Mouse (Mus musculus) heart, embryonic 12.5 days (tissue): ENCODE results near the gene Kif14. TPM values are rescaled to one million over a fixed set of nuclear protein-coding genes. Genes with fewer than 3 reads are reported as not detected.

Experiments
- ATAC-seq: fragments of 200-750 bp; cut with Nextera tagmentation; 2 replicates; pipeline ENCODE4 v1.8.0; 2017; ENCODE audit warnings: moderate TSS enrichment, moderate library complexity; ENCODE audit not compliant: insufficient number of reproducible peaks, low FRiP score
- H3K27ac ChIP-seq: fragments of 300-500 bp; sonication (generic); 2 replicates; pipeline ENCODE4 v1.5.1; 2016; ENCODE audit warnings: mild to moderate bottlenecking, moderate library complexity; ENCODE audit not compliant: poor library complexity, severe bottlenecking
- H3K27me3 ChIP-seq: fragments of 300-500 bp; sonication (generic); replicated peaks from 2 replicates; pipeline ENCODE4 v1.6.1; 2016; ENCODE audit warnings: mild to moderate bottlenecking, moderate library complexity
- H3K36me3 ChIP-seq: fragments of 300-500 bp; sonication (generic); 2 replicates; pipeline ENCODE4 v1.6.1; 2016; ENCODE audit warnings: mild to moderate bottlenecking, moderate library complexity
- H3K4me1 ChIP-seq: fragments of 300-500 bp; sonication (generic); replicated peaks from 2 replicates; pipeline ENCODE4 v1.6.1; 2016; ENCODE audit warnings: mild to moderate bottlenecking
- H3K4me2 ChIP-seq: fragments of 300-500 bp; sonication (generic); 2 replicates; pipeline ENCODE4 v1.6.1; 2016; ENCODE audit warnings: mild to moderate bottlenecking, moderate library complexity
- H3K4me3 ChIP-seq: fragments of 300-500 bp; sonication (generic); 2 replicates; pipeline ENCODE4 v1.5.1; 2016; ENCODE audit warnings: mild to moderate bottlenecking
- H3K9ac ChIP-seq: fragments of 300-500 bp; sonication (generic); 2 replicates; pipeline ENCODE4 v1.6.1; 2016; ENCODE audit warnings: mild to moderate bottlenecking, moderate library complexity
- H3K9me3 ChIP-seq: fragments of 300-500 bp; sonication (generic); replicated peaks from 2 replicates; pipeline ENCODE4 v1.6.1; 2016; ENCODE audit warnings: mild to moderate bottlenecking, moderate library complexity
- WGBS: fragments of 180-500 bp; shearing (Covaris S2); methylation state at CpG from one replicate; pipeline ENCODE4 v1.1.7; 2016; 5-methylcytosine and 5-hydroxymethylcytosine counted together
- polyA plus RNA-seq: library from polyadenylated mRNA; unstranded; fragments of >200 nt; fragmentation: Nextera tagmentation; extraction: Ambion mirVana; gene quantifications from 2 replicates; pipeline ENCODE4 v1.2.1, GENCODE M21; 2016

Kif14 gene
- polyA plus RNA-seq, 1 experiment from 2014 or later: 6.8 TPM

DNA sequence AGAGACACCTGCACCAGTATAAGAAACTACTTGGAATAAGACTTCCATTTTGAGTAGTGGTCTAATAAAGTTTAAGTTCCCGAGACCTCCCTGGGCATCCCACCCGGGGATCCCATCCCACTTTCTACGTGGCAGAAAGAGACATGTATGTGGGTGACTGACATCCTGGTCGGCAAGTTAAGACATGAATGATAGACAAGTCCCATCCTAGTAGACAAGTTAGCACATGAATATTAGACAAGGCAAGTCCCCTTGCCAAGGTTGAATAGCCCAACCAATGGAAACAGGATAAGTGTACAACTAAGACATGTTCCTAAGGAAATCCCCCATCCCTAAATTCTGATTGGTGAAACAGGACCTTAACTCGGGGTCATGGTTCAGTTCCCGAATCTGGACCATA is 16.6 kb upstream of the Kif14 start:
- Histone ChIP-seq H3K4me1 (0 out of 2 replicates have a peak, but pooled peaks cover 5% of the 10 kb centered on the region), H3K9me3 (no peaks in the 10 kb centered on the region)
- ATAC-seq: no peak

GRCm38 (mm10) chr1:136450206-136450605 is 15.9 kb upstream of the Kif14 start:
- H3K27me3 ChIP-seq: no peaks in the 10 kb centered on the region; the same call in 1 of the 2 replicates
- ATAC-seq: no peak
- H3K9ac ChIP-seq: no peak overlapping the region
- WGBS: 78% methylated on average over 5 of the region's 5 CpGs
- H3K4me3 ChIP-seq: no peak overlapping the region
- H3K4me1 ChIP-seq: 0 out of 2 replicates have a peak, but pooled peaks cover 4% of the 10 kb centered on the region
- H3K36me3 ChIP-seq: no peaks in the 10 kb centered on the region
- H3K27ac ChIP-seq: no peak overlapping the region
- no peaks in the 10 kb centered on the region for H3K9me3 ChIP-seq
- no peak overlapping the region for H3K4me2 ChIP-seq

More for the DNA sequence above, 16.6 kb upstream of the Kif14 start:
- WGBS: 86% methylated on average over 6 of the region's 6 CpGs
- H3K27ac ChIP-seq: no peak overlapping the region
- H3K9ac ChIP-seq: no peak overlapping the region
- no peaks in the 10 kb centered on the region for H3K36me3 ChIP-seq
- H3K4me2 ChIP-seq: no peak overlapping the region
- H3K27me3 ChIP-seq: no peaks in the 10 kb centered on the region; the same call in 1 of the 2 replicates
- no peak overlapping the region for H3K4me3 ChIP-seq

GRCm38 (mm10) chr1:136452421-136452820 is 13.7 kb upstream of the Kif14 start:
- Histone ChIP-seq H3K4me1 (no peaks in the 10 kb centered on the region), H3K27me3 (peaks cover 5% of the 10 kb centered on the region), H3K36me3 (no peaks in the 10 kb centered on the region), H3K9me3 (no peaks in the 10 kb centered on the region), H3K27ac (no peak overlapping the region), H3K9ac (no peak overlapping the region), H3K4me2 (no peak overlapping the region), H3K4me3 (no peak overlapping the region)
- ATAC-seq: no peak
- WGBS: 67% methylated on average over 5 of the region's 5 CpGs

GRCm38 (mm10) chr1:136455756-136456585 is 10.2 kb upstream of the Kif14 start:
- peaks cover 5% of the 10 kb centered on the region for H3K27me3 ChIP-seq
- no peak overlapping the region for H3K27ac ChIP-seq
- 78% methylated on average over 17 of the region's 17 CpGs for WGBS
- no peak overlapping the region for H3K4me3 ChIP-seq
- no peak overlapping the region for H3K9ac ChIP-seq
- no peak overlapping the region for H3K4me2 ChIP-seq
- H3K36me3 ChIP-seq: no peaks in the 10 kb centered on the region
- no peak for ATAC-seq
- H3K4me1 ChIP-seq: no peaks in the 10 kb centered on the region
- H3K9me3 ChIP-seq: no peaks in the 10 kb centered on the region

DNA sequence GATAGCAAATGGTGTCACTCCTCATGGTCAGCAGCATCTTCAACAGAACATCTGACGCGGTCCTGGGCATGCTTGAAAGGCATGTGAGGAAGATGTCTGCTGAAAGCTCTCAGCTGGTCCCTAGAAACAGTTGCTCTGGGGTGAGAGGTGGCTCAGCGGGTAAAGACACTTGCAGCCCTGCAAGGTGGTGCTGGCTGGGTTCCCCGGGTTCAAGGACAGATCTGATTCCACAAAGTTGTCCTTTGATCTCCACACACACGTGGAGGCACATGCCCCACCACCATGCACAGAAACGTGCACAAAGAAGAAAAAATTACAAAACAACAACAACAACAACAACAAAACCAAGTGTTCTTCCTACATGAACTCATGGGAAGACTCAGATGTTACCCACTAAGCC is 9.4 kb upstream of the Kif14 start:
- WGBS: 70% methylated on average over 6 of the region's 6 CpGs
- Histone ChIP-seq H3K9ac (no peak overlapping the region), H3K9me3 (no peaks in the 10 kb centered on the region), H3K4me1 (no peaks in the 10 kb centered on the region), H3K4me3 (no peak overlapping the region), H3K27ac (no peak overlapping the region), H3K36me3 (no peaks in the 10 kb centered on the region), H3K4me2 (no peak overlapping the region), H3K27me3 (peaks cover 5% of the 10 kb centered on the region)
- no peak for ATAC-seq

- H3K9me3 ChIP-seq: no peaks in the 10 kb centered on the region
- H3K4me2 ChIP-seq: no peak overlapping the region
- no peak overlapping the region for H3K9ac ChIP-seq
- H3K36me3 ChIP-seq: no peaks in the 10 kb centered on the region
- WGBS: 74% methylated on average over 4 of the region's 4 CpGs
- no peak for ATAC-seq
- no peak overlapping the region for H3K27ac ChIP-seq
- H3K27me3 ChIP-seq: peaks cover 5% of the 10 kb centered on the region
- no peaks in the 10 kb centered on the region for H3K4me1 ChIP-seq
- no peak overlapping the region for H3K4me3 ChIP-seq
These were observed 8.7 kb upstream of the Kif14 start for GRCm38 (mm10) chr1:136457403-136457802.

DNA sequence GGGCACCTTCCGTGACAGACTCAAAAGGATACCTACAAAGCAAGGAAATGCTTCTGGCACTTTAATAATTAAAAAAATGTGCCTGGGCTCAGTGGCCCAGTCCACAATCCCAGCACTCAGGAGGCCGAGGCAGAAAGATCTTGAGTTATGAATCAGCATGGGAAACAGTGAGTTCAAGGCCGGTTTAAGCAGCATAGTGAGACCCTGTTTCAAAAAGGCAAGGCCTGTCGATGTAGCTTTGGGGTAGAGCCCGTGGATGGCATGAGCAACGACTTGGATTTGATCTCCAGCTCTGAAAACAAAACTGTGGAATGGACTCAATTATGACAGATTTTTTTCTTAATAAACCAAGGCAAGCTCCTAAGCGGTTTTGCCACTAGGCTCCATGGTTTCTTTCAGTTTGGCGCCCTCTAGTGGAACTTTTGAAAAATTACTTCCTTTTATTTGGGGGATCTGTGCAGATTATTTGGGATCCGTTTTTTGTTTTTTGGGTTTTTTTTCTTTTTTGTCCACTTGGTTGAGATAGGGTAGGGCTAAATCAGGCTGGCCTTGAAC is 7.4 kb upstream of the Kif14 start:
- WGBS: 30% methylated on average over 9 of the region's 9 CpGs
- Histone ChIP-seq H3K27me3 (peaks cover 5% of the 10 kb centered on the region), H3K4me3 (no peak overlapping the region), H3K36me3 (no peaks in the 10 kb centered on the region), H3K9ac (no peak overlapping the region), H3K27ac (no peak overlapping the region), H3K4me1 (no peaks in the 10 kb centered on the region), H3K9me3 (no peaks in the 10 kb centered on the region), H3K4me2 (no peak overlapping the region)
- ATAC-seq: no peak

DNA sequence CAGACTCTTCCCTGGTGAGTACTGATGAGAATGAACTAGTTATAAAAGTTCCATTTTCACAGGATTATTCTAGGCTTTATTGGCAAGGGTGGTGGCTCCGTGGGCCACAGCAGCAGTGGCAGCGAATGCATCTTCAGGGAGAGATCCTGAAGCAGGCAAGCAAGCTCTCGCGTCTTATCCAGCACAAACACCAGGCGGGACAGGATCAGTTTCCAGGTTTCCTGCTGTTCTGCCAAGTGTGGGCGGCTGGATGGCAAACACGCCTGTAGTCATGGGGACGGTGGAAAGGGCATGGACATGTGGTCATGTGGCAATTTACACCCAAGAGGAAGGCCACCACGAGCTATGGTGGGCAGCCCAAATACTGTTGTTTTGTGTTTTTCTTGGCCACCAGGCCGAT is 3.7 kb upstream of the Kif14 start:
- Histone ChIP-seq H3K9ac (no peak overlapping the region), H3K9me3 (no peaks in the 10 kb centered on the region), H3K4me2 (no peak overlapping the region), H3K4me1 (peaks cover 5% of the 10 kb centered on the region), H3K36me3 (no peaks in the 10 kb centered on the region), H3K27me3 (no peaks in the 10 kb centered on the region), H3K27ac (no peak overlapping the region), H3K4me3 (no peak overlapping the region)
- 39% methylated on average over 10 of the region's 10 CpGs for WGBS
- ATAC-seq: no peak

DNA sequence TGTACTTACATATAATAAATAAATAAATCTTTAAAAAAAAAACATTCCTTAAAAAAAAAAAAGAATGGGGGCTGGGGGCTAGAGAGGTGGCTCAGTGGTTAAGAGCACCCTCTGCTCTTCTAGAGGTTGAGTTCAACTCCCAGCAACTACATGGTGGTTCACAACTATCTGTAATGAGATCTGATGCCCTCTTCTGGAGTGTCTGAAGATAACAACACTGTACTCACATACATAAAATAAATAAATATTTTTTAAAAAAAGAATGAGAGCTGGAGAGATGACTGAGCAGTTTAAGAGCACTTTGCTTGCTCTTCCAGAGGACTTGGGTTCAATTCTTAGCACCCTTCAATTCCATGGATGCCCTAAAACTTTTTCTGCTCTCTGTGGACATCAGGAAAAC is 975 bp upstream of the Kif14 start:
- H3K4me2 ChIP-seq: no peak overlapping the region
- H3K9me3 ChIP-seq: no peaks in the 10 kb centered on the region
- no peak overlapping the region for H3K9ac ChIP-seq
- ATAC-seq: no peak
- no peak overlapping the region for H3K27ac ChIP-seq
- H3K36me3 ChIP-seq: peaks cover 21% of the 10 kb centered on the region
- H3K27me3 ChIP-seq: no peaks in the 10 kb centered on the region
- H3K4me1 ChIP-seq: peaks cover 7% of the 10 kb centered on the region
- H3K4me3 ChIP-seq: no peak overlapping the region

GRCm38 (mm10) chr1:136469408-136469807 is 3.3 kb downstream of the Kif14 start:
- Histone ChIP-seq H3K4me3 (no peak overlapping the region), H3K9me3 (no peaks in the 10 kb centered on the region), H3K36me3 (peaks cover 47% of the 10 kb centered on the region), H3K27ac (no peak overlapping the region), H3K4me1 (peaks cover 11% of the 10 kb centered on the region), H3K9ac (0 out of 2 replicates have a peak overlapping the region, but pooled peaks have one; percentile 25), H3K27me3 (no peaks in the 10 kb centered on the region), H3K4me2 (no peak overlapping the region)
- 90% methylated on average over 4 of the region's 4 CpGs for WGBS
- ATAC-seq: no peak

GRCm38 (mm10) chr1:136470471-136470870 is 4.3 kb downstream of the Kif14 start:
- no peaks in the 10 kb centered on the region for H3K27me3 ChIP-seq
- no peak overlapping the region for H3K9ac ChIP-seq
- H3K36me3 ChIP-seq: peaks cover 48% of the 10 kb centered on the region
- H3K4me1 ChIP-seq: peaks cover 11% of the 10 kb centered on the region
- WGBS: 29% methylated on average over 6 of the region's 6 CpGs
- ATAC-seq: no peak
- no peak overlapping the region for H3K4me3 ChIP-seq
- H3K9me3 ChIP-seq: no peaks in the 10 kb centered on the region
- H3K27ac ChIP-seq: no peak overlapping the region
- H3K4me2 ChIP-seq: no peak overlapping the region; the same call in 1 of the 2 replicates
